Mouse (Mus musculus) mouse embryonic stem cell (cell line): ENCODE data around the gene Olfr218.

Source experiments
- in situ Hi-C, 2 experiments: fragments of 300-500 bp; cut with MboI; formaldehyde crosslinking; loops; 1 replicate in 1 of 2; 3 replicates in 1 of 2; pipeline ENCODE4 v1.14.3; 2019 to 2020; ENCODE audit warnings: low sequenced_read_pairs in 2 of 2, low pct_unique_long_range_greater_than_20kb in 1 of 2, mixed read lengths in 1 of 2; ENCODE audit not compliant: unreplicated experiment in 1 of 2

Olfr218 gene

GRCm38 (mm10) chr1:173197508-173197907, at the start of gene Olfr218:
Olfr218 (plus strand) TSS chr1:173197808.
- in situ Hi-C loops = no loop called here

GRCm38 (mm10) chr1:173174154-173174842, 23.3 kb upstream of the Olfr218 start:
- in situ Hi-C loops = no loop called here

DNA sequence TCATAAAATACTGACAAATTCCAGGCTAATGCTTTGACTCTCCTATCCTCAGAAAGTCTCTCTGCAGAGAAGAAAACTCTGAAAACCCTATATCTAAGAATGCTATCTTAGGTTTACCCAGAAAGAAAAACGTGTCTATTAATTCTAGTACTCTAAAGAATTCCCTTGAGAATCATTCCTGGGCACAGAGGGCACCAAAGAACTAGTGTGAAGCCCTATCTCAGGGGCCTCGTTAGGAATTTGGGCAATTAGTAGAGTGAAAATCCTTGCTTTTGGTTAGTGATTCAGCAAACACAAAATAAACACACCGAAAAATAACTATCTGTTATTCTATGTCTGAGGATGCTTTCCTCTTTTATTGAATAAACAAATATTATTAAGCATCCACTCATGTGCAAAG, 7.1 kb upstream of the Olfr218 start, which contains the start of gene Olfr1406:
Gene Olfr1406 (minus strand): TSS at position 101 of the 400 bp plus-strand sequence.
- in situ Hi-C loops = no loop called here

GRCm38 (mm10) chr1:173192059-173192458, 5.5 kb upstream of the Olfr218 start:
- in situ Hi-C loops = no loop called here

DNA sequence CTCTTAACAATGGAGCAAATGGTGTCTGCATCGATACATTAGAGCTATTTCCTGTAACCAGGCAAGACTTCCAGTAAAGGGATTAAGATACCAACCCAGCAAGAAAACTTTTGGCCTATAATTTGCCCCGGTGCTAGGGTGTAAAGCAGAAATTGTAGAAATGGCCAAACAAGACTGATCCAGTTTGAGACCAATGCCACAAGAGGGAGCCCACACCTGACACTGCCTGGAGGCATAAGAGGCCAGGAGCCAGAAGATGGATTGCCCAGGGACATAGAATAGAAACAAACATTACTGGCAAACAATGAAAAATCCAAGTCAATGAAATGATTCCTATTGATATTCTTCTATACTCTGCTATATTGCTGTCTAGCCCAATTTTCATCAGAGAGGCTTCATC, 1.2 kb upstream of the Olfr218 start:
- in situ Hi-C loops = no loop called here

DNA sequence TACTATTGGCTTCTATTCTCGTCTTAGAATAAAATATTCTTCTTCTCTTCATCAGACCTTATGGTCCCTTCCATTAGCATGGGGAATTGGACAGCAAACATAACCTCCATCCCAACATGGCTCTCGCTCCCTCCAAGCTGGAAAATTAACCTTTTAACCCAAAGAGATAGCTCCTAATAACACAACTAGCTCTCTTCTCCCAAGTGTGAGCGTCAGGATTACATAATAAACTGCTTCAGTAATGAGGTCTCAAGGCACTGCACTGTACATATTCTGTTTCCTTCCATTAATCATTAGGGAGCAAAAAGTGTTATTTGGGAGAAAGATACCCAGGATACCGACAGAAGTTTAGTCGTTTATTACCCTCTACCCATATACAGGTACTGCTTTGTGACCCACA, 14.5 kb downstream of the Olfr218 start, which contains the start of gene Olfr1404:
Gene Olfr1404 (plus strand): TSS at position 301 of the 400 bp plus-strand sequence.
- in situ Hi-C loops = no loop called here

DNA sequence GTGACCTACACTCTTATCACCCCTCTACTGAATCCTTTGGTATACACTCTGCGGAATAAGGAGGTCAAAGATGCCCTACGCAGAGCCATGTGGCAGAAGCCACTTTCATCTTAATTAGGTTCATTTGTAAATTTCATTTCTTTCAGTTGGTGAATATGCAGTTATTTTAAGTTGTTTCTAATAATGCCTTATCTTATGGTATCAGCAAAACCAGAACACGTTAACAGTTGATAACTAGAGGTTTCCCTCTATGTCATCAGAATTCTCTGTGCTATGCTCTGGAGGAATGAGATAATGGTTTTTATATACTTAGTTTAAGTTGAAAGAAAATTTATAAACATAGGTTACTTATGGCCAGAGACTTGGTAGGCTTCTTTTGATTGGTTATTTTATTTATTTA, 18.9 kb downstream of the Olfr218 start:
- in situ Hi-C loops = loop anchor here in 1 of 2 experiments (5.0 kb wide), 1 partner anchor 384 kb away; no protein-coding TSS in a partner anchor

DNA sequence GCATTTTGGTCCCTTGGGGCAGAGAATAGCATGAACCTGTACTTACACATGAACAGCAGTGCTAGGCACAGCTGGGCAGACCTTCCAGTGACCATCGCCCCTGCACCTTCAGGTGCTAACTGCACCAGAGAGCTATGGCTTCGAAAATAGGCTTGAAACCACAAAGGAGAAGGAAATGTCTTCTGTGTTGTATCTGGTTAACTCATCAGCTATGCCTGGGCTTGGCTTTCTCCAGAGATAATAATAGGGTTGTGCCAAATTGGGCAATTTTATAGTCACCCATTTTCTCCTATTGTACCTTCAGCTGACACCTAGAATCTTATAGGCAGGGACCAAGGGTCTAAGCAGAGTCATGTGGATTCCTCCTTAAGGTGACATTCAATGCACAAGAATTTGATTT, 29.5 kb downstream of the Olfr218 start, which contains the start of gene Fcer1a:
Gene Fcer1a (minus strand): TSS at position 134 of the 400 bp plus-strand sequence.
- in situ Hi-C loops = no loop called here

DNA sequence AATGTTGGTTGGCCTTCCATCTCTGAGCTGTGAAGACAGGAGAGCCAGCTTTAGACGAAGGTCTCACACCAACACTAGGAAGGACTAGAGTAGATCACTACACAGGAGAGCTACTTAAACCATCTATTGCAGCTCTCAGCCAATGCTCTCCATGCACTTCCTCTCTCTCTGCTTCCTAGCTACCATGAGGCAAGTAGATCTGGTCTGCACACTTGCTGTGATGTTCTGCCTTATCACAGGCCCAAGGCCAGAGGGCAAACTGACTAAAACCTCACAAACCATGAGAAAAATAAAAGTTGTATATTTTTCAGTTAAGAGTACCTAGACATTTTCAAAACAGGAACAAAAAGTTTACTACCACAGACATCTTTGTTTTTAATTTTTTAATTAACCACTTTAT, 39.4 kb downstream of the Olfr218 start:
- in situ Hi-C loops = loop anchor here (10.0 kb wide), 1 partner anchor 1118 kb away; no protein-coding TSS in a partner anchor

DNA sequence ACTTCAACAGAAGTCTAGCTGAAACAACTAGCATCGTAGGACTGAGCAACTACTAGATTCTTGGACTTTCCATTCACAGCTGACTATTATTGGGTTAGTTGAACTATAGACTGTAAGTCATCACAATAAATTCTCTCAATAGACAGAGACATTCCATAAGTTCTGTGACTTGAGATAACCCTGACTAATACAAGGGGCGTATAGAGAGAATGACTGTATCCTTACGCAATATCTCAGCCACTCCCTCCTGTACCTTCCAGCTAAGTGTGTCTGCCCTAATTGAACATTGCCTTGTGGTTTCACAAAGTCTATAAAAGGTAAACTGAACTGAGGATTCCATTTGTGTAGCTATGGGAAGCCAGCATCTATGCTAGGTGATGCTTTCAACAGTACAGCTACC, 52.3 kb downstream of the Olfr218 start:
- in situ Hi-C loops = no loop called here
